Mouse (Mus musculus) neural tube, embryonic 15.5 days (tissue): ENCODE results near the gene Gm4450. TPM values are rescaled to one million over a fixed set of nuclear protein-coding genes. Genes with fewer than 3 reads are reported as not detected.
A peak's percentile ranks its signal among the peaks of the same experiment; 100 is the strongest.
"Not testable (repeated sequence)": the region's sequence is repeated elsewhere in the genome, so short reads cannot be mapped to it uniquely, and the experiment has no call there.

ENCODE experiments used
- ATAC-seq: fragments of 200-750 bp; cut with Nextera tagmentation; 2 replicates; pipeline ENCODE4 v1.8.0; 2017; ENCODE audit warnings: mild to moderate bottlenecking, moderate TSS enrichment, moderate library complexity; ENCODE audit not compliant: low FRiP score
- H3K27ac ChIP-seq: fragments of 300-500 bp; sonication (generic); replicated peaks from 2 replicates; pipeline ENCODE4 v1.5.1; 2015; ENCODE audit warnings: mild to moderate bottlenecking, inconsistent platforms
- H3K27me3 ChIP-seq: fragments of 300-500 bp; sonication (generic); replicated peaks from 2 replicates; pipeline ENCODE4 v1.6.1; 2015; ENCODE audit warnings: inconsistent platforms
- H3K36me3 ChIP-seq: fragments of 300-500 bp; sonication (generic); 2 replicates; pipeline ENCODE4 v1.6.1; 2015; ENCODE audit warnings: inconsistent platforms
- H3K4me1 ChIP-seq: fragments of 300-500 bp; sonication (generic); 2 replicates; pipeline ENCODE4 v1.6.1; 2015; ENCODE audit warnings: inconsistent platforms
- H3K4me2 ChIP-seq: fragments of 300-500 bp; sonication (generic); 2 replicates; pipeline ENCODE4 v1.6.1; 2015; ENCODE audit warnings: inconsistent platforms, mild to moderate bottlenecking, moderate library complexity
- H3K4me3 ChIP-seq: fragments of 300-500 bp; sonication (generic); replicated peaks from 2 replicates; pipeline ENCODE4 v1.5.1; 2015; ENCODE audit warnings: mild to moderate bottlenecking, inconsistent platforms
- H3K9ac ChIP-seq: fragments of 300-500 bp; sonication (generic); replicated peaks from 2 replicates; pipeline ENCODE4 v1.6.1; 2015; ENCODE audit warnings: mild to moderate bottlenecking, inconsistent platforms
- H3K9me3 ChIP-seq: fragments of 300-500 bp; sonication (generic); replicated peaks from 2 replicates; pipeline ENCODE4 v1.6.1; 2016; ENCODE audit warnings: inconsistent platforms
- WGBS: fragments of 180-500 bp; shearing (Covaris S2); methylation state at CpG from one replicate; pipeline ENCODE4 v1.1.7; 2015; ENCODE audit warnings: mixed read lengths; 5-methylcytosine and 5-hydroxymethylcytosine counted together
- polyA plus RNA-seq: library from polyadenylated mRNA; unstranded; fragments of >200 nt; fragmentation: Nextera tagmentation; extraction: Ambion mirVana; gene quantifications from 2 replicates; pipeline ENCODE4 v1.2.1, GENCODE M21; 2015

The Gm4450 gene
- not detected in 2 replicates for polyA plus RNA-seq

GRCm38 (mm10) chr3:98457026-98457425, at the start of gene Gm4450:
Gene Gm4450, minus strand, starts transcription at chr3:98457126.
- H3K9ac ChIP-seq, H3K4me2 ChIP-seq, H3K27me3 ChIP-seq, H3K4me1 ChIP-seq, H3K9me3 ChIP-seq, H3K4me3 ChIP-seq, ATAC-seq, H3K27ac ChIP-seq, H3K36me3 ChIP-seq: not testable (repeated sequence)
- 100% methylated on average over 1 of the region's 1 CpGs for WGBS

- not testable (repeated sequence) for H3K4me1 ChIP-seq, H3K4me3 ChIP-seq, H3K9me3 ChIP-seq, H3K9ac ChIP-seq, H3K27me3 ChIP-seq, H3K36me3 ChIP-seq, H3K27ac ChIP-seq, H3K4me2 ChIP-seq, ATAC-seq
Measured at GRCm38 (mm10) chr3:98497401-98497800, 40.5 kb upstream of the Gm4450 start.

- not testable (repeated sequence) for H3K27me3 ChIP-seq, H3K4me1 ChIP-seq, H3K9ac ChIP-seq, H3K9me3 ChIP-seq, H3K4me2 ChIP-seq, H3K36me3 ChIP-seq, H3K27ac ChIP-seq, H3K4me3 ChIP-seq
- ATAC-seq = peak; percentile 47; the same call in 1 of the 2 replicates
- WGBS = no CpG with 5 or more reads among the region's 2 CpGs
Measured at GRCm38 (mm10) chr3:98496762-98497161, 39.8 kb upstream of the Gm4450 start.

- not testable (repeated sequence) for H3K4me2 ChIP-seq, H3K4me1 ChIP-seq
Measured at GRCm38 (mm10) chr3:98495055-98495454, 38.1 kb upstream of the Gm4450 start.

GRCm38 (mm10) chr3:98494184-98494583, 37.3 kb upstream of the Gm4450 start:
- H3K27ac ChIP-seq, H3K36me3 ChIP-seq, ATAC-seq, H3K9ac ChIP-seq, H3K9me3 ChIP-seq, H3K4me1 ChIP-seq, H3K4me2 ChIP-seq, H3K4me3 ChIP-seq, H3K27me3 ChIP-seq: not testable (repeated sequence)

More at GRCm38 (mm10) chr3:98495055-98495454, 38.1 kb upstream of the Gm4450 start:
- not testable (repeated sequence) for ATAC-seq, H3K9ac ChIP-seq, H3K27ac ChIP-seq, H3K9me3 ChIP-seq, H3K36me3 ChIP-seq, H3K27me3 ChIP-seq, H3K4me3 ChIP-seq

- not testable (repeated sequence) for ATAC-seq, H3K4me1 ChIP-seq, H3K27me3 ChIP-seq, H3K4me3 ChIP-seq, H3K9me3 ChIP-seq, H3K9ac ChIP-seq, H3K27ac ChIP-seq, H3K4me2 ChIP-seq, H3K36me3 ChIP-seq
Measured at GRCm38 (mm10) chr3:98471499-98471898, 14.6 kb upstream of the Gm4450 start.

- H3K4me1 ChIP-seq, H3K4me2 ChIP-seq, ATAC-seq, H3K36me3 ChIP-seq, H3K27ac ChIP-seq, H3K4me3 ChIP-seq, H3K27me3 ChIP-seq, H3K9me3 ChIP-seq, H3K9ac ChIP-seq: not testable (repeated sequence)
- no CpG with 5 or more reads among the region's 1 CpGs for WGBS
Measured at GRCm38 (mm10) chr3:98471057-98471456, 14.1 kb upstream of the Gm4450 start.

- not testable (repeated sequence) for H3K9me3 ChIP-seq, H3K27ac ChIP-seq, ATAC-seq, H3K4me1 ChIP-seq, H3K4me2 ChIP-seq, H3K36me3 ChIP-seq, H3K27me3 ChIP-seq, H3K4me3 ChIP-seq, H3K9ac ChIP-seq
- WGBS = no CpG with 5 or more reads among the region's 2 CpGs
Measured at GRCm38 (mm10) chr3:98469323-98469722, 12.4 kb upstream of the Gm4450 start.

GRCm38 (mm10) chr3:98453786-98454185, 3.1 kb downstream of the Gm4450 start:
- H3K9ac ChIP-seq, H3K4me2 ChIP-seq, H3K4me3 ChIP-seq, H3K4me1 ChIP-seq, ATAC-seq, H3K27ac ChIP-seq, H3K9me3 ChIP-seq, H3K27me3 ChIP-seq, H3K36me3 ChIP-seq: not testable (repeated sequence)
- WGBS = 77% methylated on average over 5 of the region's 5 CpGs

- H3K9ac ChIP-seq, H3K36me3 ChIP-seq, H3K4me1 ChIP-seq, H3K4me2 ChIP-seq, H3K27ac ChIP-seq, H3K27me3 ChIP-seq, ATAC-seq, H3K4me3 ChIP-seq, H3K9me3 ChIP-seq: not testable (repeated sequence)
- 82% methylated on average over 1 of the region's 1 CpGs for WGBS
Measured at GRCm38 (mm10) chr3:98443924-98444323, 13.0 kb downstream of the Gm4450 start.

- ATAC-seq, H3K27ac ChIP-seq: not testable (repeated sequence)
- WGBS = 16% methylated on average over 3 of the region's 3 CpGs
Measured at GRCm38 (mm10) chr3:98443149-98443779, 13.7 kb downstream of the Gm4450 start.

GRCm38 (mm10) chr3:98442245-98442644, 14.7 kb downstream of the Gm4450 start:
- H3K27me3 ChIP-seq, H3K36me3 ChIP-seq, H3K9me3 ChIP-seq, H3K4me2 ChIP-seq, H3K4me3 ChIP-seq, H3K9ac ChIP-seq, H3K4me1 ChIP-seq, ATAC-seq, H3K27ac ChIP-seq: not testable (repeated sequence)
- WGBS = 44% methylated on average over 3 of the region's 3 CpGs

More at GRCm38 (mm10) chr3:98443149-98443779, 13.7 kb downstream of the Gm4450 start:
- not testable (repeated sequence) for H3K9ac ChIP-seq, H3K4me3 ChIP-seq, H3K9me3 ChIP-seq, H3K4me2 ChIP-seq, H3K36me3 ChIP-seq, H3K27me3 ChIP-seq, H3K4me1 ChIP-seq

GRCm38 (mm10) chr3:98435030-98435429, 21.9 kb downstream of the Gm4450 start:
- 88% methylated on average over 1 of the region's 1 CpGs for WGBS
- no peak; the same call in 1 of the 2 replicates for ATAC-seq
- no peak overlapping the region for H3K4me2 ChIP-seq
- H3K27ac ChIP-seq = no peak overlapping the region
- no peak overlapping the region for H3K9ac ChIP-seq
- no peaks in the 10 kb centered on the region for H3K4me1 ChIP-seq
- peaks cover 3% of the 10 kb centered on the region; the same call in 1 of the 2 replicates for H3K36me3 ChIP-seq
- no peak overlapping the region for H3K4me3 ChIP-seq
- H3K9me3 ChIP-seq = no peaks in the 10 kb centered on the region
- H3K27me3 ChIP-seq = no peaks in the 10 kb centered on the region
